15 mouse cellular contexts compared by ENCODE assay signal in the genomic region with DNA sequence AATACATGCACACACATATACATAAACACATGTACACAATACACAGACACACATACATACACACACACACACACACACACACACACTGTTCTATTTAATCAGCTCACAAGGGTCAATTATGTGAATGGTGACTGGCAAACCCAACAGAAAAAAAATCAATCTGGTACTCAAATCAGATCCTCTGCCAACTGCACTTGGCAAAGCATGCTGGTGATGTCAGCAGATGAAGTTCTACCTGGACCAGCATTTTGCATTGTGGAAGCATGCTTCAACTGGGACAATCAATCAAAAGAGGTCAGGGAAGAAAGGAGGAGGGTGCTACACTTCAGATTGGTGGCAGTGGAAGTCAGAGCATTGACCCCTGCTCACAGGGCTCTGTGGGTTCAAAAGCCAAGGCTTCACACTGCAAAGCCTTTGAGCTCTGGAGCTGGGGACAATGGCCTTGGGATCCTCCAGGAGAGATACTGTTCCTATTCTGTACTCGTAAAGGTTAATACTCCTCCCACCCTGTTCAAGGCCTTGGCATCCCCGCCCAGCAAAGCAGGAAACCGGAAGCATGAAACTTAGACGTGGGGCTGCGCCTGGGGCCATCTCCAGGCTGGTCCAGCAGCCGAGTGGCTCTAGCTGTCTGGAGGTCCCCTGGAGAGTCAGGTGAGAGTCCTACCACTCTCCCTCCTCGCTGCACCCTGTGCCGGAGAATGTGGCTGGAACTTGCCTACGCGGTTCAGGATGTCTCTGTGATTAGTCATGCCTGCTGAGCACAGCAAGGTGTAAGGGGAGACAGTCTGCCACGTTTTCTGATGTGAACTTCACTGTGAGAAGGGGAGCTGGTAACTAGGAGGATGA.
DNase-seq lines count a peak whose midpoint lies in the region; ATAC-seq and TF ChIP-seq lines count a peak whose summit lies in the region.
"Had no signal": no experiment of that assay in that cellular context is flagged by ENCODE, and none has a peak within 500 bp of the region (broad histone marks: within the 10 kb centered on the region; RNA-seq: fewer than 3 reads in every experiment).

No protein-coding gene starts in this region.

- H3K9me3 ChIP-seq in heart, embryonic 10.5 days = no peaks in the 10 kb centered on the region
- H3K9me3 ChIP-seq in embryonic facial prominence, embryonic 10.5 days = no peaks in the 10 kb centered on the region
- H3K9me3 ChIP-seq: hindbrain, embryonic 10.5 days; liver, embryonic 15.5 days had no signal

- TF ChIP-seq CTCF in heart, adult 2 months (IDR thresholded peaks at IDR 0.05) = no peak

- no peak for TF ChIP-seq POLR2A in heart, adult 2 months (IDR thresholded peaks at IDR 0.05; ENCODE audit: insufficient read depth, low read depth, low read length)

- no peak for ATAC-seq in monocyte, adult 5-6 weeks (replicated peaks; ENCODE audit: insufficient number of reproducible peaks, low FRiP score, low TSS enrichment, poor library complexity, severe bottlenecking)
- ATAC-seq: inflammation-experienced regulatory T-cells, adult 6 months had no signal

- no peaks in the 10 kb centered on the region for H3K79me2 ChIP-seq in heart, adult 2 months (replicated peaks; ENCODE audit: control insufficient read depth, insufficient read depth, low read length)

- no peak overlapping the region for H3K9ac ChIP-seq in heart, adult 2 months (ENCODE audit: low read depth, low read length)
- H3K9ac ChIP-seq: liver, embryonic 15.5 days had no signal

- H3K4me3 ChIP-seq in heart, embryonic 10.5 days = no peak overlapping the region
- no peak overlapping the region for H3K4me3 ChIP-seq in heart, adult 2 months
- no peak overlapping the region for H3K4me3 ChIP-seq in embryonic facial prominence, embryonic 10.5 days
- H3K4me3 ChIP-seq: hindbrain, embryonic 10.5 days; liver, embryonic 15.5 days had no signal

- no peaks in the 10 kb centered on the region for H3K27me3 ChIP-seq in heart, embryonic 10.5 days (ENCODE audit: insufficient read depth, poor library complexity, severe bottlenecking)
- H3K27me3 ChIP-seq in heart, adult 2 months (ENCODE audit: control insufficient read depth, insufficient read depth, low read length) = no peaks in the 10 kb centered on the region
- H3K27me3 ChIP-seq in embryonic facial prominence, embryonic 10.5 days (replicated peaks; ENCODE audit: low read depth, poor library complexity, severe bottlenecking) = peaks cover 11% of the 10 kb centered on the region; the same call in 1 of the 2 replicates
- H3K27me3 ChIP-seq: liver, embryonic 15.5 days had no signal

- intact Hi-C loops in heart, adult 2 months (cut with DNase I) = no loop called here

- H3K36me3 ChIP-seq in heart, embryonic 10.5 days = no peaks in the 10 kb centered on the region
- no peaks in the 10 kb centered on the region for H3K36me3 ChIP-seq in heart, adult 2 months (ENCODE audit: control insufficient read depth, insufficient read depth, low read length)
- H3K36me3 ChIP-seq in embryonic facial prominence, embryonic 10.5 days (replicated peaks) = no peaks in the 10 kb centered on the region
- H3K36me3 ChIP-seq: hindbrain, embryonic 10.5 days; liver, embryonic 15.5 days had no signal

- H3K27ac ChIP-seq in heart, embryonic 10.5 days = peak overlapping the region; percentile 75
- H3K27ac ChIP-seq in heart, adult 2 months = no peak overlapping the region
- H3K27ac ChIP-seq in embryonic facial prominence, embryonic 10.5 days (replicated peaks) = peak overlapping the region; percentile 27; the same call in 1 of the 2 replicates
- H3K27ac ChIP-seq: hindbrain, embryonic 10.5 days; liver, embryonic 15.5 days had no signal

- DNase-seq in heart, embryonic 10.5 days (ENCODE audit: low spot score) = no peak
- no peak for DNase-seq in heart, adult 2 months
- DNase-seq in ovary, postnatal 14 days (ENCODE audit: low spot score) = peak; percentile 25
- DNase-seq in ovary, postnatal 10 days (ENCODE audit: low spot score) = no peak
- no peak for DNase-seq in embryonic facial prominence, embryonic 10.5 days (ENCODE audit: low spot score)
- no peak for DNase-seq in urinary bladder, adult 2 months (ENCODE audit: low spot score)
- DNase-seq: heart, adult 18-20 months; lung, postnatal 10 days; midbrain, embryonic 14.5 days; right cerebral cortex, adult 18-20 months; thymus, adult 2 months had no signal

- WGBS in heart, embryonic 10.5 days = 58% methylated on average over 11 of the region's 11 CpGs
- WGBS in heart, adult 2 months = 46% methylated on average over 11 of the region's 11 CpGs
- WGBS in embryonic facial prominence, embryonic 10.5 days = 45% methylated on average over 11 of the region's 11 CpGs

- TF ChIP-seq EP300 in heart, adult 2 months (IDR thresholded peaks at IDR 0.05; ENCODE audit: insufficient read depth, low read depth, low read length) = no peak

- H3K4me1 ChIP-seq in heart, embryonic 10.5 days = peaks cover 65% of the 10 kb centered on the region
- no peaks in the 10 kb centered on the region for H3K4me1 ChIP-seq in heart, adult 2 months (ENCODE audit: control insufficient read depth, insufficient read depth, low read length)
- H3K4me1 ChIP-seq in embryonic facial prominence, embryonic 10.5 days = peaks cover 62% of the 10 kb centered on the region
- H3K4me1 ChIP-seq: liver, embryonic 15.5 days had no signal
